Mouse (Mus musculus): ENCODE measurements around the gene Shkbp1.

Shkbp1 gene

GRCm38 (mm10) chr7:27332353-27333199, 23.2 kb downstream of the Shkbp1 start:
- DNase-seq: peak; percentile 91

GRCm38 (mm10) chr7:27331854-27332253, 24.0 kb downstream of the Shkbp1 start:
- DNase-seq: no peak

- DNase-seq: peak; percentile 58
Observed at GRCm38 (mm10) chr7:27331541-27331851, 24.3 kb downstream of the Shkbp1 start.

- peak; percentile 95 for DNase-seq
Observed at GRCm38 (mm10) chr7:27330709-27331540, 24.9 kb downstream of the Shkbp1 start.

GRCm38 (mm10) chr7:27329981-27330380, 25.8 kb downstream of the Shkbp1 start:
- no peak for DNase-seq

- DNase-seq: peak; percentile 91
Observed at GRCm38 (mm10) chr7:27329326-27329947, 26.4 kb downstream of the Shkbp1 start.

GRCm38 (mm10) chr7:27328648-27329047, 27.2 kb downstream of the Shkbp1 start:
- DNase-seq: peak; percentile 28

GRCm38 (mm10) chr7:27328161-27328560, 27.7 kb downstream of the Shkbp1 start:
- no peak for DNase-seq

- DNase-seq: no peak
Observed at GRCm38 (mm10) chr7:27327500-27327899, 28.3 kb downstream of the Shkbp1 start.

GRCm38 (mm10) chr7:27326101-27326880, 29.5 kb downstream of the Shkbp1 start:
- peak; percentile 40 for DNase-seq

GRCm38 (mm10) chr7:27325697-27326096, 30.1 kb downstream of the Shkbp1 start:
- DNase-seq: peak; percentile 82

- DNase-seq: no peak
Observed at GRCm38 (mm10) chr7:27324928-27325327, 30.9 kb downstream of the Shkbp1 start.

- no peak for DNase-seq
Observed at GRCm38 (mm10) chr7:27324161-27324560, 31.7 kb downstream of the Shkbp1 start.

- DNase-seq: no peak
Observed at GRCm38 (mm10) chr7:27323001-27323400, 32.8 kb downstream of the Shkbp1 start.

GRCm38 (mm10) chr7:27322291-27322690, 33.5 kb downstream of the Shkbp1 start:
- peak; percentile 11 for DNase-seq

GRCm38 (mm10) chr7:27319411-27319810, 36.4 kb downstream of the Shkbp1 start:
- DNase-seq: no peak

GRCm38 (mm10) chr7:27315958-27316357, 39.9 kb downstream of the Shkbp1 start:
- DNase-seq: peak; percentile 36

GRCm38 (mm10) chr7:27314393-27314792, 41.4 kb downstream of the Shkbp1 start:
- DNase-seq: no peak

GRCm38 (mm10) chr7:27311651-27312284, 44.1 kb downstream of the Shkbp1 start:
- DNase-seq: no peak

GRCm38 (mm10) chr7:27310996-27311535, 44.8 kb downstream of the Shkbp1 start:
- DNase-seq: no peak

GRCm38 (mm10) chr7:27310306-27310705, 45.5 kb downstream of the Shkbp1 start:
- peak; percentile 47 for DNase-seq

GRCm38 (mm10) chr7:27309832-27310231, 46.0 kb downstream of the Shkbp1 start:
- DNase-seq: no peak
